Mouse (Mus musculus) cortical plate, adult 2 months (tissue): ENCODE measurements around the gene Pcolce. TPM values are rescaled to one million over a fixed set of nuclear protein-coding genes. Genes with fewer than 3 reads are reported as not detected.

ENCODE experiments used
- H3K27ac ChIP-seq: fragments of 200-500 bp; 2 replicates; pipeline ENCODE4 v1.5.1; 2012; ENCODE audit warnings: low read length, control low read depth, inconsistent platforms; ENCODE audit not compliant: insufficient read depth
- H3K4me1 ChIP-seq: fragments of 200-500 bp; 2 replicates; pipeline ENCODE4 v1.6.1; 2011; ENCODE audit warnings: low read length; ENCODE audit not compliant: control insufficient read depth, insufficient read depth
- H3K4me3 ChIP-seq: fragments of 200-500 bp; 2 replicates; pipeline ENCODE4 v1.5.1; 2011; ENCODE audit warnings: mild to moderate bottlenecking, low read length, control low read depth; ENCODE audit not compliant: insufficient read depth
- CTCF ChIP-seq: fragments of 200-500 bp; IDR thresholded peaks from 2 replicates; pipeline ENCODE4 v1.5.1; 2011; ENCODE audit warnings: mild to moderate bottlenecking, control low read depth, low read length; ENCODE audit not compliant: insufficient read depth; ENCODE audit errors: extremely low read depth
- POLR2A ChIP-seq: fragments of 200-500 bp; IDR thresholded peaks from 2 replicates; pipeline ENCODE4 v1.6.1; 2011; ENCODE audit warnings: mild to moderate bottlenecking, low read length, control low read depth; ENCODE audit not compliant: insufficient read depth; ENCODE audit errors: extremely low read depth
- polyA plus RNA-seq: library from polyadenylated mRNA; depleted of rRNA; stranded (reverse); fragments of >200 nt; gene quantifications from 2 replicates; pipeline ENCODE4 v1.2.3, GENCODE M21; 2012

Gene Pcolce
- polyA plus RNA-seq, 1 experiment = 13.6 TPM

DNA sequence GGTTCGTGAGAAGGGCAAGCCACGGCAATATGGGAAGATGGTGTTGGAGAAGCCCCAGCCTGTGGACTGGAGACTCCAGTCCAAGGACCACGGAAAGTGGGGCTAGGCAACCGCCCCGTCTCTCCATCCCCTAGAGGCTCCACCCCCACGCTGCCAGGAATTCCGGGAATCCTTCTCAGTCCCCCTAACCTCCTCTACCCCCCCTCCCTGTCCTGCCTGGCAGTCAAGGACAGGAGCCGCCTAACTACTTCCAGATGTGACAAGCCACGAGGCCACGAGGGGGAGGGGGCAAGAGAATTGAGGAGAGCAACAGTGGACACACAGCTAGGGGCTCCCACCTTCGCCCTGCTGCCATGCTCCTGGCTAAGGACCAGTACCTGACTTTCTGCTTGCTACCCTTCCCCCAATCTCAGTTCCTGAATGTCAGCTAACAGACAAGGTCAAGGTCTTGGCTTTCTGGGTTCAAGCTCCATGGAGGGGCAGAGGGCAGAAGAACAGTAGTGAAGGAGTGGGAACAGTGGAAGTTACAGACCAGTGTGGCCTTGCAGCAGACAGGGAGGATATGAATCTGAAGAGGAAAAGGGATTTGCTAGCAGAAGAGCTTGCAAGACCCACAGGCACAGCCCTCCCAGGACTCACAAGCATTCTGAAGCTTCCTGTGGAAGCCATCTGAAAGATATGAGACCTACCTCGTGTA, 2.9 kb downstream of the Pcolce start:
- H3K4me1 ChIP-seq = no peaks in the 10 kb centered on the region
- no peak for TF ChIP-seq CTCF
- H3K27ac ChIP-seq = no peak overlapping the region
- no peak overlapping the region for H3K4me3 ChIP-seq

GRCm38 (mm10) chr5:137610056-137610455, 3.5 kb downstream of the Pcolce start:
- Histone ChIP-seq H3K4me1 (no peaks in the 10 kb centered on the region), H3K4me3 (no peak overlapping the region), H3K27ac (no peak overlapping the region)
- TF ChIP-seq POLR2A (no peak), CTCF (no peak)

- TF ChIP-seq CTCF (no peak), POLR2A (no peak)
- H3K4me3 ChIP-seq = no peak overlapping the region
- H3K4me1 ChIP-seq = no peaks in the 10 kb centered on the region
- no peak overlapping the region for H3K27ac ChIP-seq
Measured at GRCm38 (mm10) chr5:137609292-137609691, 4.3 kb downstream of the Pcolce start.

- no peak overlapping the region for H3K27ac ChIP-seq
- TF ChIP-seq POLR2A = no peak
- TF ChIP-seq CTCF = no peak
- no peaks in the 10 kb centered on the region for H3K4me1 ChIP-seq
- no peak overlapping the region for H3K4me3 ChIP-seq
Measured at GRCm38 (mm10) chr5:137608654-137609190, 4.9 kb downstream of the Pcolce start.

- TF ChIP-seq CTCF (no peak), POLR2A (no peak)
- H3K27ac ChIP-seq = no peak overlapping the region
- no peak overlapping the region for H3K4me3 ChIP-seq
- no peaks in the 10 kb centered on the region for H3K4me1 ChIP-seq
Measured at GRCm38 (mm10) chr5:137607860-137608653, 5.5 kb downstream of the Pcolce start.

- no peak for TF ChIP-seq CTCF
- no peak for TF ChIP-seq POLR2A
- H3K27ac ChIP-seq = no peak overlapping the region
Measured at GRCm38 (mm10) chr5:137601365-137601729, 12.2 kb downstream of the Pcolce start.

GRCm38 (mm10) chr5:137600619-137601364, 12.8 kb downstream of the Pcolce start, which contains the start of gene Mospd3:
Gene Mospd3 (minus strand): TSS chr5:137601058.
- H3K27ac ChIP-seq = peak within 1 kb of the TSS; percentile 58
- TF ChIP-seq CTCF (no peak), POLR2A (peak; percentile 52; the same call in 1 of the 2 replicates)
- H3K4me1 ChIP-seq = peaks cover 4% of the 10 kb centered on the region
- H3K4me3 ChIP-seq = peak within 1 kb of the TSS; percentile 71

More at GRCm38 (mm10) chr5:137601365-137601729, 12.2 kb downstream of the Pcolce start:
- peak overlapping the region; percentile 71 for H3K4me3 ChIP-seq
- H3K4me1 ChIP-seq = peaks cover 4% of the 10 kb centered on the region

DNA sequence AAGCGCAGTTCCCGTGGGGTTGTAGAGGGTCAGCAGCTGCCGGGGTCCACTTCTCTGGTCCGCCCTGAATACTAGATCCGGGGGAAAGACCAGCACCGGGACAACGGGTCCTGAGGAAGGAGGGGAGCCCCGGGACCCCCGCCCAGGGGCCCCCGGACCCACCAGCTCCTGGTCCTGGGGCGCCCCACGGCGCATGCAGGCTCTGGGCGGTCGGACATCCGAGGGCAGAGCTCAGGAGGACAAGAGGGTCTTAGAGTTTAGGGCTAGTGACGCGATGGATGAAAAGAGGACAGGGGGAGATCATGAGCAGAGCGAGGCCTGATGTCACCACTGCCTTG, 13.3 kb downstream of the Pcolce start:
- Histone ChIP-seq H3K4me1 (peaks cover 4% of the 10 kb centered on the region), H3K27ac (no peak overlapping the region), H3K4me3 (peak overlapping the region; percentile 71)
- TF ChIP-seq CTCF (no peak), POLR2A (no peak)

DNA sequence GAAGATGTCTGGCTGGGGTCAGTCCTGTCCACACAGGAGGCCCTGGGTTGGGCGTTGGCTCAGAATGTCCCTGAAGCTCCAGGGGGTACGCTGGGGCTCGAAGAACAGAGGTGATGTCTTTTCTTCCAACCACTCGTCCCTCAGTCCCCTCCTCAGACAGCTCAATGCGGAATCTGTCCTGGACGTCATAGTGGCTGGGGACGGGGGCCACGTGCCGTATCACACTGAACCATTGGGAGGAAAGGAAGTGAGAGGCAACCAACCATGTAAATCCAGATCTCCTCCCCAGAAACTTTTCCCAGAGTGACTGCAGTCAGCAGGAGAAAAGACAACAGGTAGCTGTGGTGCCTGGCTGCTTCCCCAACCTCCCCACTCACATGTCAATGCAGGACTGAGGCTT, 14.0 kb downstream of the Pcolce start:
- Histone ChIP-seq H3K27ac (no peak overlapping the region), H3K4me1 (peaks cover 4% of the 10 kb centered on the region), H3K4me3 (peak overlapping the region; percentile 71)
- TF ChIP-seq POLR2A = no peak
- no peak for TF ChIP-seq CTCF
